Mouse (Mus musculus) ES-Bruce4 (cell line): ENCODE measurements around the gene Prkg1. TPM values are rescaled to one million over a fixed set of nuclear protein-coding genes. Genes with fewer than 3 reads are reported as not detected.
"Not testable (repeated sequence)": the region's sequence is repeated elsewhere in the genome, so short reads cannot be mapped to it uniquely, and the experiment has no call there.

Experiments
- H3K27ac ChIP-seq: 2 replicates; pipeline ENCODE4 v1.5.1; 2012; ENCODE audit warnings: low read length, inconsistent platforms; ENCODE audit not compliant: insufficient read depth
- H3K27me3 ChIP-seq: 2 replicates; pipeline ENCODE4 v1.6.1; 2012; ENCODE audit warnings: mild to moderate bottlenecking, low read length, inconsistent platforms; ENCODE audit not compliant: control insufficient read depth, poor library complexity, insufficient read depth, severe bottlenecking
- H3K36me3 ChIP-seq: 2 replicates; pipeline ENCODE4 v1.6.1; 2012; ENCODE audit warnings: inconsistent platforms, mild to moderate bottlenecking, low read length, moderate library complexity; ENCODE audit not compliant: control insufficient read depth, poor library complexity, insufficient read depth, severe bottlenecking
- H3K4me1 ChIP-seq: one replicate; pipeline ENCODE4 v1.8.1; 2011; ENCODE audit warnings: low read length; ENCODE audit not compliant: control insufficient read depth, insufficient read depth
- H3K4me3 ChIP-seq: 2 replicates; pipeline ENCODE4 v1.5.1; 2011; ENCODE audit warnings: low read depth, mild to moderate bottlenecking, low read length
- H3K9ac ChIP-seq: 2 replicates; pipeline ENCODE4 v1.6.1; 2012; ENCODE audit warnings: low read depth, mild to moderate bottlenecking, inconsistent platforms; ENCODE audit not compliant: poor library complexity, severe bottlenecking
- H3K9me3 ChIP-seq: replicated peaks from 2 replicates; pipeline ENCODE4 v1.6.1; 2012; ENCODE audit warnings: mild to moderate bottlenecking, low read length, inconsistent platforms; ENCODE audit not compliant: control insufficient read depth, poor library complexity, insufficient read depth, severe bottlenecking
- CTCF ChIP-seq: IDR thresholded peaks from one replicate; pipeline ENCODE4 v1.8.1; 2011; ENCODE audit warnings: low read depth, low read length
- EP300 ChIP-seq: IDR thresholded peaks from 2 replicates; pipeline ENCODE4 v1.6.1; 2011; ENCODE audit warnings: low read depth, low read length; ENCODE audit not compliant: insufficient read depth
- POLR2A ChIP-seq: IDR thresholded peaks from one replicate; pipeline ENCODE4 v1.8.1; 2011; ENCODE audit warnings: low read length; ENCODE audit not compliant: insufficient read depth
- polyA plus RNA-seq: library from polyadenylated mRNA; stranded (reverse); fragments of >200 nt; gene quantifications from 2 replicates; pipeline ENCODE4 v1.2.4, GENCODE M21; 2011; ENCODE audit warnings: low read depth; ENCODE audit not compliant: missing spikeins, insufficient read depth, insufficient read length

The Prkg1 gene
- polyA plus RNA-seq, 1 experiment: 0.46 TPM

DNA sequence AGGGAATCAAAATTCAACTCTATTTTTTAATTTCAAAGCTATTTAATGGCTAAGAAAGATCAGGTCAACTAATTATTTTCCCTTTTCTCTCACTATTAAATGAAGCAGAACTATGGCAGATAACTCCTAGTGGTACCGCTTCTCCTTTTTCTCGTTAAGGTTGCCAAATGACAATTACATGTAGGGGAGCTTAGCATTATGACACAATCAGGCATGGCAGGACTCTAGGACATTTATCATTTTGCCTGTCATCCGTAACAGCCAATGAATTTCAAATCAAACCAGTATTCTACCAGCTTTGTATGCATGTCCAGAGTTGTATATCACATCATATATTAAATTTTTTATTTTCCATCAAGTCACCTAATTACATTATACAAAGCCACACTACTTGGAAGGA, 536.4 kb downstream of the Prkg1 start:
- H3K4me1 ChIP-seq: no peaks in the 10 kb centered on the region
- no peak overlapping the region for H3K4me3 ChIP-seq

DNA sequence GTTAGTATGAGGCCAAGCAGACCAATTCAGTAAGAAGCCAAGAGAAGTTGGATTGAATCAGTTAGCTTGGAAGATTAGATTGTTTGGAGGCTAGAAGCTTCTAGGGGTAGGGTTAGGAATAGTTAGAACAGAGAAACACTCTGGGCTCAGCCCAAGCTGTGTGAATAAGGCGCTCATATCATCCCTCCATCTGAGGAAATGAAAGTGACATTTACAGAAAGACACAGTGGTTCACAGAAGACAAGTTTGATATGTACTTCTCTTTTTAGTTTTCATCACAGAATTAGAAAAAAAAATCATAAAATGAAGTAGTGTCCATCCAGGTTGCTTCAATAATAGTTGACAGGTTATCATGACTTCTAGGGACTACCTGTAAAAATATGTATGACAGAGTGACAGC, 541.4 kb downstream of the Prkg1 start:
- no peak for TF ChIP-seq POLR2A
- TF ChIP-seq EP300: no peak
- no peak for TF ChIP-seq CTCF
- Histone ChIP-seq H3K27ac (no peak overlapping the region), H3K36me3 (no peaks in the 10 kb centered on the region)

More for the DNA sequence above, 536.4 kb downstream of the Prkg1 start:
- Histone ChIP-seq H3K36me3 (no peaks in the 10 kb centered on the region), H3K27ac (no peak overlapping the region), H3K27me3 (no peaks in the 10 kb centered on the region), H3K9me3 (no peaks in the 10 kb centered on the region), H3K9ac (no peak overlapping the region)
- TF ChIP-seq CTCF (no peak), POLR2A (no peak), EP300 (no peak)

DNA sequence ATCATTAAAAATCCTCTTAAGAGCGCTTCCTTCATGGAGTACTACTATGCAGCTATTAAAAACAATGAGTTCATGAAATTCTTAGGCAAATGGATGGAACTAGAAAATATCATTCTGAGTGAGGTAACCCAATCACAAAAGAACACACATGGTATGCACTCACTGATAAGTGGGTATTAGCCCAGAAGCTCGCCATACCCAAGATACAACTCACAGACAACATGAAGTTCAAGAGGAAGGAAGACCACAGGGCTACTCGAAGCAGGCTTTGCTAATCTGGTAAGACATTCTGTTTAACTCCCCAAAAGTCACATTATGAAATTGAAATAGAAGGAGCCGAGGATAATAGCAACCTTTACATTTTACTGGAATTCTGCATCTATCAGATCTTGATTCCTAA, 545.6 kb downstream of the Prkg1 start:
- not testable (repeated sequence) for H3K4me1 ChIP-seq, H3K9ac ChIP-seq, H3K9me3 ChIP-seq, H3K36me3 ChIP-seq, H3K4me3 ChIP-seq, H3K27me3 ChIP-seq, H3K27ac ChIP-seq

More for the DNA sequence above, 541.4 kb downstream of the Prkg1 start:
- no peaks in the 10 kb centered on the region for H3K9me3 ChIP-seq
- H3K4me3 ChIP-seq: no peak overlapping the region
- no peaks in the 10 kb centered on the region for H3K4me1 ChIP-seq
- H3K9ac ChIP-seq: no peak overlapping the region
- no peaks in the 10 kb centered on the region for H3K27me3 ChIP-seq

DNA sequence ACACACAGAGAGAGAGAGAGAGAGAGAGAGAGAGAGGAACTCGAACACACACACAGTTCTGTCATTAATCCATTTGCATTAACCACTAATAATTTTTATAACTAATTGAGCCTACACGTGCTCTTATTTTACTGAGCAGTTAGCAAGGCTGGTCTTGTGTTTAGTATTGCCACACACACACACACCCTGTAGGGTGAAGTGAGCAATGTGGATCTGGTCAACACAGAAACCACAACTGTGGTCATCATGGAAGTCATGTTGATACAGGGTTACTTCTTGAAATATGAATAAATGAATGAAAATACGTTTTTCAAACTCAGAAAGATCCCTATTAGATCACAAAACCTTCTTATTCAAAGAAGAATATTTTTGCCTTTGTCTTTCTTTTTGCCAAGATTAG, 554.0 kb downstream of the Prkg1 start:
- Histone ChIP-seq H3K9ac (no peak overlapping the region), H3K36me3 (no peaks in the 10 kb centered on the region), H3K9me3 (no peaks in the 10 kb centered on the region), H3K27ac (no peak overlapping the region), H3K4me3 (no peak overlapping the region), H3K27me3 (no peaks in the 10 kb centered on the region), H3K4me1 (no peaks in the 10 kb centered on the region)
- TF ChIP-seq POLR2A (no peak), CTCF (no peak), EP300 (no peak)

DNA sequence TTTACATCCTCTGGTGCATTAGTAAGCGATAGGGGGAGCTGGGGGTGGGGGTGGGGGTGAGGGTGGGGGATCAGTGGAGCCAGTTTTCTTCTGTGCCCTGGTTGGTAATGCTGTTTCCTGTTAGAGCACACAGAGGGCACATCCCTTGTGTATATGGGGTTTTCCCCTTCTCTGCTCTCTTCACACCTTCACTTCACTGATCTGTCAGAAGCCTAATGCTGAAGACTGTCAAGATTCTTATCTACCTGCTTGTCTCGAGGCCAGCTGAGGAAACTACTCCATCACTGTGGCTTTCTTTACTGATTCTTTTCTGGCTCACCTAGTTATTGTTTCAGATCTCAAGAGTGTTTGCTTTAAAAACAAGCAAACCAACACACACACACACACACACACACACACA, 554.4 kb downstream of the Prkg1 start:
- Histone ChIP-seq H3K27me3 (no peaks in the 10 kb centered on the region), H3K4me3 (no peak overlapping the region), H3K9me3 (no peaks in the 10 kb centered on the region), H3K27ac (no peak overlapping the region), H3K36me3 (no peaks in the 10 kb centered on the region), H3K4me1 (no peaks in the 10 kb centered on the region), H3K9ac (no peak overlapping the region)
- TF ChIP-seq POLR2A (no peak), CTCF (no peak), EP300 (no peak)

DNA sequence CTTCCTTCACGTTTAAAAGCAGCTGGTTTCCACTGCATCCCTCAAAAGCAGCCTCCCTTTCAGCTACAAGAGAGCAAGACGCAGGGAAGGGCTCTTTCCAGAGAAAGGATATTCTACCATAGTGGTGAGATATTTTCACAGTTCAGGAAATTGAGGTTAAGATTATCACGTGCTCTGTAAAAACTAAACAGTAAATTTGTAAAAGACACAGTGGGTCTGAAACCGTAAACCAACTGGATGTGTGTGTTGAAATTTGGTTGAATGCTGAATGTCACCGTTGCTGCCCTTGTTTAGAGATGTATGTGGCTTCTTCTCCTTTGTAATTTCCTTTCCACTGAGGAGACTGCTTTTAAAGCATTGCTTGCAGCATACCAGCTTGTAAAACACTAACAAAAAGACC, 565.2 kb downstream of the Prkg1 start:
- no peaks in the 10 kb centered on the region for H3K9me3 ChIP-seq
- H3K27ac ChIP-seq: no peak overlapping the region
- no peaks in the 10 kb centered on the region for H3K27me3 ChIP-seq
- TF ChIP-seq EP300: no peak
- no peak for TF ChIP-seq CTCF
- TF ChIP-seq POLR2A: no peak
- no peak overlapping the region for H3K4me3 ChIP-seq
- no peak overlapping the region for H3K9ac ChIP-seq
- H3K36me3 ChIP-seq: no peaks in the 10 kb centered on the region
- no peaks in the 10 kb centered on the region for H3K4me1 ChIP-seq
